Mouse (Mus musculus) heart, postnatal 0 days (tissue): ENCODE data around the gene Gja1.

Source experiments
- CTCF ChIP-seq: IDR thresholded peaks from 2 replicates; pipeline ENCODE4 v1.5.1; 2016; ENCODE audit warnings: antibody characterized with exemption, control low read depth, low read depth
- EP300 ChIP-seq: IDR thresholded peaks from 2 replicates; pipeline ENCODE4 v1.6.1; 2016; ENCODE audit warnings: antibody characterized with exemption, low read depth

DNA sequence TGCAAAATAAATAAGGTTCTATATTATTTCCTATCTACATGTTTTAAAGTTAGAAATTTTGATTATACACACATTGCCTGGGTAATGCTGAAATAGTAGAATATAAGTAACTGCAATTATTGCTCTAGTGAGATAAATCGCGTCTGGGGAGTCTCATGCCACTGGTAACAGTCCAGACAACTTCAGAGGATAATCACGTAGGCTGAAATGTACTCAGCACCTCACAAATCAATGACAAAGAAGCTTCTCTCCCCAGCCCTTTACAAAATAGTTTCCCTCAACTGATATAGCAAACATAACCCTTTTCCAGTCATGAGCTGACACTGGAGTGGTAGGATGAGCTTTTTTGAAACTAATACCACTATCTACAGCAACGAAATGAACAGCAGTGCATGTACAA, 71.9 kb downstream of the Gja1 start:
- TF ChIP-seq CTCF (no peak), EP300 (no peak)
